Mouse (Mus musculus): ENCODE measurements around the gene Plod1.
"Not testable (repeated sequence)": the region's sequence is repeated elsewhere in the genome, so short reads cannot be mapped to it uniquely, and the experiment has no call there.

The Plod1 gene

DNA sequence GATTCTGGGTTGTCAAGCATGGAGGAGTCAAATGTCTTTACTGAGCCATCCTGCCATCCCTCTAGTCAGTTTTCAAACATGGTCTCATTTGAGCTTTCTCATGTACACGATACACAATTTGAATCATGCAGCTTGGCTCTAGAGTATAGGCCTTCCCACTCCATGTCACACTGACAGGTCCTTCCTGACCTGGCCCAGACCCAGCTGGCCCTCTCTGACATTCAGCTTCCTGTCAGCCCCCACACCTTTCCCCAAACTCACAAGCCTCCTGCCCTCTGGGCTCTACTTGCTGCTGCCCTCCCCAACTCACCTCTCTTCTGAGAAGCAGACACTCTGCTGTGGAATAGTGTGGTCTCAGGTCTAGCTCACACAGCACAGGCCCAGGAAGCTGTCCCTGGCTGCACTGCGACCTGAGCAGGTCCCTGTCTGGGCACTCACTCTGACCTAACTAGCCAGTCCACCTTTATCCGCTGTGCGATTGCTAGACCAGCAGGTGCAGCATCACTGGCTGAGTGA, 40.7 kb downstream of the Plod1 start:
- no peak for DNase-seq (ENCODE audit: low spot score)

DNA sequence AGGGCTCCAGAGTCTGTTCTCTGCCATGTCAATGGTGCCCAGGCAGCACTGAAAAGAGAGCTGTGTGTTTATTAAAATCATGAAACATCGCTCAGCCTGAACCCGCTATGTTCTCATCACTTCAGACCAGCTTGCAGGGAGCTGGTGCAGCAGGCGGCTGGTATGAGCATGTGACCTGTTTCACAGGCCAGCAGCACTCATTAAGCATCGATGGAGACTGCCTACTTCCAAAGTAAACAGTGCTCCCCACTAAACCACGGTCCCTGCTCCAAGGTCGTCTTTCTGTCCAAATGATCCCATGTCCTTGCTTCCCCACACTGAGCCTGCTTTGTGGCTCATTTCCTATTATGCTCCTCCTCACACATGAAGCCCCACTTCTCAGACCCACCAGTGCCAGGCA, 46.2 kb downstream of the Plod1 start:
- no peak for DNase-seq (ENCODE audit: low spot score)

DNA sequence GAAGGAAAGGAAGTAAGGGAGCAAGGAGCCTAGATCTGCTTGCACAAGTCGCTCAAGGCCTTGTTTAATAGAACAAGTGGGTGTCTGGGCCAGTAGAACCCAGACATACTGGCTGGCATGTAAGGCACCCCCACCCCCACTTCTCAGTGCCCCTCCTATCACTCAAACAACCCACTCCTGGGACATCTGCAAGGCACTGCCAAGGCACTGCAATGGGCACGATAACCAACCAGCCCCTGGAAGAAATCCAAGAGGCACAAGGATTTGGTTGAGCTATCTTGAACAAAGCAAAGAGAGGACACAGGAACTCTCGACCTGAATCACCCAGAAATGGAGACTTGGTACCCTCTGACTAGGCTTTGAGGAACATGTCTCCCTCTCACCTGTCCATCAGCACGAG, 48.3 kb downstream of the Plod1 start:
- no peak for DNase-seq (ENCODE audit: low spot score)

DNA sequence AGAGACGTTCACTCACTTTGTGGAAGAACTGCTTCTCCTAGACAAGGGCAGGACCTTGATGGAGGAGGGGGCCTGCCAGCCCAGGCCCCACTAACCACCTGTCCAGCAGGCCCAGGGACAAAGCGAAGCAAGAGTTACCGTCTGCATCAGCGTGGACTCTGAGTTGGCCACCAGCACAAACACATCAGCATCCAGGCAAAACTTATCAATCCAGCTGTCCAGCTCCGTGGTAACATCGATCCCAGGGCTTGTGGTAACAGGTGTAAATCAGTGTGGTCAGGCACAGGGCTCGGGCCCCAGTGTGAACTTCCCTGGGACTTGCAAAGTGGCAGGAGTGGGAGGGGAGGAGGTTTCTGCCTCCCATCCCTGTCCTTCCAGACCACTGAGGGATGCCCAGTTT, 49.3 kb downstream of the Plod1 start:
- no peak for DNase-seq (ENCODE audit: low spot score)

DNA sequence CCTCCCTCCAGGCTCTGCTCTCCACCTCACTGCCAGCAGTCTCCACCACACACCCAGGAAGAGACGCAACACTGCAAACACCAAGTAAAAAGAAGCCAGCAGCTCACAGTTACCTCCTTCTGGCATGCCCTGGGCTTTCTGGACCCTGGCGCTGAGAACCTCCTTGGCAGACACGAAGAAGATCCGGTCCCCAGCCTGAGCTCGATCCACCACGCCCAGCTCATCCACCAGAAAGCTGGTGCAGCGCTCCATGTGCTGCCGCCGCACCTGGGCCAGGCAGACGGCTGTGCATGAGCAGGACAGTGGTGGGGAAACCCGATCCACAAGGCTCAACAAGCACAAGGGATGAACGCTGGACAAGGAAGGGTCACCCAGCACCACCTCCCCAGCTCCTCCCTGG, 50.4 kb downstream of the Plod1 start:
- no peak for DNase-seq (ENCODE audit: low spot score)

DNA sequence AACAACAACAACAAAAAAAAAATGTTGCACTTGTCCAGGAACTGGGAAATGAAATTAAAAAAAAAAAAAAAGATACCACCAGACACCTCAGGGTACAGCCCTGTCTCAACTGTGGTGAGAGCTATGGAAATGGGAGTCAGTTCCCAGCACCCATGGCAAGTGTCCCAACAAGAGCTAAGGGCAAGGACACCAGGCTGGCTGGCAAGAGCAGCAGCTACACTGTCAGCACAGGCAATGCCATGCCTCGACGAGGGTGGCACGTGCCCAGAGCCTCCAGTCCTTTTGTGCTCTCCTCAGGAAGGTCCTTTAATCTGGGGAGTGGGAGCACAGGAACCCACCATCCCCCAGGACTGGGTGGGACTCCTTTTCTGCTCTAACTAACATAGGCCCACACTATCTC, 52.4 kb downstream of the Plod1 start:
- no peak for DNase-seq (ENCODE audit: low spot score)

DNA sequence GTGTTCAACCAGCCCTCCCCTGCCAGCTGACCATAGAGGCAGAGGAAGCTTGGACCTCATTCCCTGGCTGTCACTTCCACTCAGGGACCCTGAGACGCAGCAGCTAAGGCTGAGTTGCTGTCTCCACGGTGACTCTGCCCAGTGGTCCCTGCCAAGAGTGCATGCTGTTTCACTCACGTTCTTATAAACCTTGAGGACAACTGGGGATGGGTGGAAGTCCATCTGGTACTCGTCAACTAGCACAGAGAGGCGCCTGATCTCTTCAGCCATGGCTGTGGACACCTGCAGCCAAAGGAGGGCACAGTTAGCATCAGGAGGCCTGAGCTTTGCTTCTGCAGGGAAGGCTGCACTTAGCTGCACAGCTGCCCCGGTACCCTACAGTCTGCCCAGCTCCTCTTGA, 53.5 kb downstream of the Plod1 start:
- DNase-seq (ENCODE audit: low spot score) = no peak

DNA sequence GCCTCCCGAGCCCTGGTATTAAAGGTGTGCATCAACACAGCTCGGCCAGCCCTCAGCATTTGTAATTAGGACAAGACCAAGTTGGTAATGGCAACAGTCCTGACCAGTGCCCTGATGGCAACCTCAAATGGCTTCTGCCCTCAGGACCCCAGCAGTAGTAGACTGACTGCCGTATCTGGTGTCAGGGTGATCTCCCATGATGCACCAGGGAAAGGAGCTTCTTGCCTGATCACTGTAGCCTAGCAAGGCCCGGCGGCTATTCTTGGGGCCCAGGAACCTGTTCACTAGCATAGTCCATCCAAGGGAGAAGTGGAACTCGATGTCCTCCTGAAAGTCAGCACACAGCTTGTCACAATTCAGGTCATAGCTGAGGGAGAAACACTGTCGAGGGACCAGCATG, 54.8 kb downstream of the Plod1 start:
- no peak for DNase-seq (ENCODE audit: low spot score)

DNA sequence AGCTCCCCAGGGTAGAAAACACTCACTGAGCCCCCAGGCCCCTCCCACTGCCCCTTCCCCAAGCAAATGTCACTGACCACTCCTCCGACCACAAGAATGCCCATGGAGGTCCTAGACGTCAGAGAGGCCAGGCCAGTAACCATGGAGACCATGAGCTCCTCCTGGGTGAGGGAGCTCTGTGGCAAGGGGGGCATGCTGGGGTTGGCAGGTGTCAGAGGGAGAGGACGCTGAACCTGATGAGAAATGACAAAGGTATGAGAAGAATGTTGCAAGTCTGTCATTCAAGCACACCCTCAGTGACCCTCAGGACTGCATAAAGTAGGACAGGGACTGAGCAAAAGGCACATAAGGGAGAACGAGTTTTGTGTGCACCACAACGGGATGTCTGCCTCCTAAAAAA, 56.7 kb downstream of the Plod1 start:
- DNase-seq (ENCODE audit: low spot score) = no peak

DNA sequence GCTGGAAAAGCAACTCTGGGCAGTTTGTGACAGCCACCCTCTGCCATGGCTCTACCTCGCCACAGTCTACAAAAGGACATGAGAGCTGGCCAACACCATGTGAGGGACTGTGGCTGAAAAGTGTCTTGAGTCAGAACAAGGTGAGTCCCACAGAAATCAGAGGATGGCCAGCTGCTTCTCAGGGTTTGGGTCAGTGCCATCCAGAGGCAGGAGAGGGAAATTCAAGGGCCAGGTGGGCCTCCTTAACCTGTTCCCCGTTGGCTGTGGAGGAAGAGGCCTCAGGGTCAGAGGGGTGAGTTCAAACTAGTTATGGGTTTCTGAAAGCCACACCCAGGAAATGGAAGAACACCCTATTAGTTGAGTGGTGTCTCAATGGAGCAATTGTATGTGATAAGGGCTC, 57.1 kb downstream of the Plod1 start:
- no peak for DNase-seq (ENCODE audit: low spot score)

DNA sequence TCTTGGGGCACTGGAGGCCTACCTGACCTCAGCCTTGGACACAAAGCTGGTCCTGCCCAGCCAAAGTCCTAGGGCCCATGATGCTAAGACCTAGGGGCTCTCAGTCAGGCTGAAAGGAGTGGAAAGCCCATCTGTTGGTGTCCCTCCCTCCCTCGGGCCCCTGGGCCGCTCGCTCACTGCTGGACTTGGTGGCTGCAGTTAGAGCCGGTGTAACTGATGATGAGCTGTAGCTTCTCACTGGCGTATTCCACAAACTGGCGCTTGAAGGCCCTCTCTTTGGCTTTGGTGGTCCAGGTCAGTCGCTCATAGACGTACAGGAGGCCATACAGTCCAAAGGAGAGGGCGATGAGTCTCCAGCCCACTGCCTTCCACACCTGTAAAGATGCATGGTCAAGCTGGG, 58.0 kb downstream of the Plod1 start:
- DNase-seq (ENCODE audit: low spot score) = no peak

DNA sequence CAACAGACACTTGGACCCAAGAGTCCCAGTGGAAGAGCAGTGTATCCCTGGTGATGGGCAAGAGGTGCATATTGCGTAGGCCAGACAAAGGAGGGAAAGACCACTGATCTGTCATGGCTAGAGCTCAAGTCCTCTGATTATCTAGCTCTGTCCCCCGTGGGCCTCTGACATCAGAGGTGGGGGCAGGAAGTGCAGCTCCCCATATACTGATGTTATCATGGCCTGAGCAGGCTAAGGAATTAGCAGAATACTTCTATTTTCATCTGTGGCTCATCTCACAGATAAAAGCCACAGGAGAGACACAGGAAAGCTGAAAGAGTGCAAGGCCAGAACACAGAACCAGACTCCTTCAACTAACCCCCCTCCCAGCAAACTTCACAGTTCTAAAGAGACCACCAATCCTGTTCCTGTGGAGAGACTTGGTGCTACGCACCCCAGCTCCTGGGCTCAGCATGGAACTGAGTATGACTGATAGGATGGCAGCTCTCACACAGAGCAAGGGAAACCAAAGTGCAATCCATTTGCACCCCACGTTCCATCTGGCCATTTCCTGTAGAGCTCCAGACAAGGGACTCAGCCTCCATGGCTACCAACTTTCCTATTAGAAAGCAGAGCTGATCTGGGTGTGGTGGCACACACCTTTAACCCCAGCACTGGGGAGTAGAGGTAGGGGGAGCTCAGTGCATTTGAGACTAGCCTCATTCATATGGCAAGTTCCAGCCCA, 60.6 kb downstream of the Plod1 start:
- DNase-seq (ENCODE audit: low spot score) = no peak

DNA sequence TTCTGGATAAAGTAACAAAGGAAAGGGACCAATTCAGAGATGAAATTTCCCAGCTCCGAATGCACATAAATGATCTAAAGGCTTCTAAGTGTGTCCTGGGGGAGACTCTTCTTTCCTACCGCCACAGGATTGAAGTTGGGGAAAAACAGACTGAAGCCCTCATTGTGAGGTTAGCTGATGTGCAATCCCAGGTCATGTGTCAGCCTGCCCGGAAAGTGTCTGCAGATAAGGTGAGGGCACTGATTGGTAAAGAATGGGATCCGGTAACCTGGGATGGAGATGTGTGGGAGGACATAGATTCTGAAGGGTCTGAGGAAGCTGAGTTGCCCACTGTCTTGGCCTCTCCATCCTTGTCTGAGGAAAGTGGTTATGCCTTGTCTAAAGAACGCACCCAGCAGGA, 67.3 kb downstream of the Plod1 start:
- no peak for DNase-seq (ENCODE audit: low spot score)

DNA sequence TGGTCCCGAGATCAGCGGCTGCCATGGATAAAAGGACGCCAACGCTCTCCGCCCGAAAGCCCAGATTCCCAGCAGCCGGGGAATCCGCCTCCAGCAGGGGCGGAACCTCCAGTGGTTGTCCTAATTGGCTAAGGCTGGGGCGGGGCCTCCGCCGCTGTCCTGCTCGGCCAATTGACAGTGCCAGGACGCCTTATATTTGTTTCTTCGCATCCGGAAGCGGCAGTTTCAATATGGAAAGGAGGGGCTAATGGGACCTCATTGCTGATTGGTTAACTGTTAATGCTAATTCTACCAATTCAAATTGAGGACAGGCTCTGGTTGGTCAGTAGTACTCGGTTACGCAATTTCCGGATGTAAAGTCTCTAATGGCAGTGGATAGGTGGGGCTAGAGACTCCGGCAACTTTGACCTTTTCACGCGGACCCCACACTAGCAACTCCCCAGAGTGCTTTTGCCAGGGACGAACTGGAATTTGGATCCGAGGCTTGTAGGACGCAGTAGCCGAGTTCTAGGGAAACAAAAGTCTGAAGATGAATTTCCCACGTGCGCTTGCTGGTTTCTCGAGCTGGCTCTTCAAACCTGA, 68.0 kb downstream of the Plod1 start, which contains the start of the genes Miip and Fv1:
Miip (minus strand) TSS at position 367 of the 582 bp plus-strand sequence.
Fv1 (plus strand) TSS at position 530 of the 582 bp plus-strand sequence.
- DNase-seq (ENCODE audit: low spot score) = peak; percentile 95

DNA sequence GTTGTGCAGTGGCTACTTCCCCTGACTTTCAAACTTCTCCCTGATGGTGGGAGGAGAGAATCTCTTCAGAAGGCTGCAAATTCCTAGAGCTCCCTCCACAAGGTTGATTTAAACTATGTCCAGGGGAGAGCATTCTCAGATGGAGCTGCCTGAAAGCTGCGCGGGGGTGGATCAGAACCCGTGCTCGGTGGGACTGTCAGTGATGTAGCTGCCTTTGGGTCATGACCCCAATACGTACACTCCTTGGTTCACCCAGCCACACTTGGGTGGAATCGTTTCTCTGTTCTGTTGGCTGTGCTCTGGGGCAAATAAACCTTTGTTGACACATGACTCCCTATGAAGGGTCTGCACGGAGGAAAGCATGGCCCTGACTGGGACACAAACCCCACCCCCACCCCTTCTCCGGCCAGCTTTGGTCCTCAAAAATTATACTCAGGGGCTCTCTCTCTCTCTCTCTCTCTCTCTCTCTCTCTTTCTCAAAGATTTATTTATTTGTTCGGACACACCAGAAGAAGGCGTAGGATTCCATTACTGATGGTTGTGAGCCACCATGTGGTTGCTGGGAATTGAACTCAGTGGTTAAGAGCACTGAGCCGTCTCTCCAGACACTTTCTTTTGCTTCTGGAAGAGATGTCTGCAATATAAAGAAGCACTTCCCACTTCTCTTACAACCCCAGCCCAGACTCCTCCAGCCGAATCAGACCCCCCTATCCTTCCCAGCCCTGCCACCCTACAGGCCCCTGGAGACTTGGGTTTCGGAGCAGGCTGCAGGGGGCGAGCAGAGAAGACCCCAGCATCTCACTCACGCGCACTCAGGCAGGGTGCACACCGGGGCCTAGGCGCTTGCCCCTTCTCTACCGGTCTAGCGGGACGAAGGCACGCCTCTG, 68.8 kb downstream of the Plod1 start:
- no peak for DNase-seq (ENCODE audit: low spot score)

DNA sequence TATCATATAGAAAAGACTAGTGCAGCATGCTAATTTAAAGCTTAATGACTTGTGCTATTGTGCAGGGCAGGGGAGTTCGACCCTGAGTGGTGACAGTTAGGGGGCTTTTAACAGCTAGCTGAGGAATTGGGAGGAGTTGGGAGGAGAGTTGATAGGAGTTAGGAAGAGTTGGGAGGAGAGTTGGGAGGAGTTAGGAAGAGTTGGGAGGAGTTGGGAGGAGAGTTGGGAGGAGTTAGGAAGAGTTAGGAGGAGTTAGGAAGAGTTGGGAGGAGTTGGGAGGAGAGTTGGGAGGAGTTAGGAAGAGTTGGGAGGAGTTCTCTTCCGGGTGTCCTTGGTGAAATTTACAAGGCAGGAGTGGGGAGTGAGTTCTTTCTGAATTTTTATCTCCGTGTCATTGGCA, 69.8 kb downstream of the Plod1 start:
- DNase-seq (ENCODE audit: low spot score) = not testable (repeated sequence)

DNA sequence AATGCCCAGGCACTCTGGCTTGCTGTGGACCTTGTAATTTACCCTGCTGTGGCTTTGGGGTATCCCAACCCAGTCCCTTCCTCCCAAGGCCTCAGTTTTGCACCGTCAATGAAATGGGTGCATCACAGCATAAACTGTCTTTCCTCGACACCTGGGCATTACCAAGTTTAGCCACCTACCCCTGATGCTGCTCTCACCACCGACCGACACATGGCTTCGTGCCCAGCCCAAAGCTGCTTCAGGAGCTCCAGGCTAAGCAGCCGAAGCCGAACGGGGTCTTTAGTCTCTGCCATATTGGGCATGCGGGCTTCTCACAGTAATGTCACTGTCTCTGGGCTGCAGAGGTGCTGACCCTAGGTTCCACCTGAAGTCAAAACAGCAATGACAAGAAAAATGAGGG, 70.5 kb downstream of the Plod1 start:
- no peak for DNase-seq (ENCODE audit: low spot score)

DNA sequence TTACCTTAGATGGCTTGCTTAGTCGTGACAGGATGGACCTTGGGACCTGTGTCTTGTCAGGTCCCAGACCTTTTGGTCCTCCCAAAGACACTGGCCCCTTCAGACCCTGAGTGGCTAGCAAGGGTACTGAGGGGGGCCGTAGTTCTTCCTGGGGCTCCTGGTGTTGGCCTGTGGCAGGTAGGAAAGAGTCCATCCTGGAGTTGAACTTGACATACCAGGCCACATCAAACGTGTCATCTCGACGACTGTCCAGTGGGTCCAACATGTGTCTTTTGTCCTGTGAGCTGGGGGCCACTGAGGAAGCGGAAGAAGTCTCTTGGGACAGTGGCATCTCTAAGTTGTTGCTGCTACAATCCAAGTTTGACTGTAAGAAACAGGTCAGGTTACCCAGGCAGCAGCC, 70.9 kb downstream of the Plod1 start:
- DNase-seq (ENCODE audit: low spot score) = no peak

DNA sequence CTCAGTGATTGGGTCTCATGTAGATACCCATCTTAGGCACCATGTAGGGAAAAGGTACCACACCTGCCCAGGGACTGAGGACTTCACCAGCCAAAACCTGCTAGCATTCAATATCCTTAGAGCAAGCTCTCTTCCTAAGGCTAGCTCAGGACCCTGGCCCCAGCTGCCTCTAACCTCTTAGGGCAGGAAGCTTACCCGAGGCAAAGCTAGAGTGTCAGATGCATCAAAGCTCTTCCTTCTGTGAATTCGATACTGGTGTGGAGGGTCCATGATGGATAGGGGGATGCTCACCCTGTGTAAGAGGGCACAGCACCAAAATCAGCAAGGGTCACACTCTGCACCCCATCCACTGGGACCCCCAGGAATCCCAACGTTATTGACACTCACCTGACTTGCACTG, 74.5 kb downstream of the Plod1 start:
- no peak for DNase-seq (ENCODE audit: low spot score)

Data from urinary bladder, postnatal 14 days (tissue).